Mouse (Mus musculus) kidney, adult 10 weeks (tissue): ENCODE data around the gene Cfap99. TPM values are rescaled to one million over a fixed set of nuclear protein-coding genes. Genes with fewer than 3 reads are reported as not detected.

Experiments used
- polyA plus RNA-seq: library from polyadenylated mRNA; stranded (reverse); fragments of 350-450 nt; fragmentation: Illumina TruSeq; extraction: RNeasy Lipid Tissue Mini Kit (QIAGEN cat#74804); gene quantifications from one replicate; pipeline ENCODE4 v1.2.3, GENCODE M21; 2014; ENCODE audit warnings: low read depth, low replicate concordance

The Cfap99 gene
- polyA plus RNA-seq = not detected

GRCm38 (mm10) chr5:34288154-34288716 lies at the start of gene Cfap99, which contains the start of gene Zfyve28:
Gene Cfap99 (plus strand): TSS chr5:34288600.
Gene Zfyve28 (minus strand): TSS chr5:34288449.

GRCm38 (mm10) chr5:34336097-34336774 lies 47.8 kb downstream of the Cfap99 start, which contains the start of gene Rnf4:
Gene Rnf4 (plus strand): TSS chr5:34336289.

GRCm38 (mm10) chr5:34369341-34370021 lies 81.1 kb downstream of the Cfap99 start, which contains the start of gene Fam193a:
Gene Fam193a (plus strand): TSS chr5:34369933.

Other genes starting within 250 kb of the Cfap99 start
- gene Poln, start 119.2 kb upstream of the Cfap99 start, polyA plus RNA-seq = 0.16 TPM
- 17.9 TPM for gene Haus3, start 119.1 kb upstream of the Cfap99 start, polyA plus RNA-seq
- gene Mxd4, start 100.9 kb upstream of the Cfap99 start, polyA plus RNA-seq = 8.2 TPM
- gene Zfyve28, start 151 bp upstream of the Cfap99 start, polyA plus RNA-seq = not detected
- gene Rnf4, start 47.7 kb downstream of the Cfap99 start, polyA plus RNA-seq = 76.3 TPM
- gene Fam193a, start 81.3 kb downstream of the Cfap99 start, polyA plus RNA-seq = 12.4 TPM
- gene Tnip2, start 225.4 kb downstream of the Cfap99 start, polyA plus RNA-seq = 2.8 TPM
- 0.44 TPM for gene Sh3bp2, start 237.2 kb downstream of the Cfap99 start, polyA plus RNA-seq